Mouse (Mus musculus) myocyte (in vitro differentiated cells): ENCODE data around the gene Gm20388.

Experiments
- CEBPB ChIP-seq: IDR thresholded peaks from 2 replicates; pipeline ENCODE4 v1.6.1; 2011; ENCODE audit warnings: mild to moderate bottlenecking, moderate library complexity; ENCODE audit not compliant: poor library complexity, insufficient read depth, severe bottlenecking
- E2F4 ChIP-seq: IDR thresholded peaks from one replicate; pipeline ENCODE4 v1.6.1; 2011; ENCODE audit warnings: mild to moderate bottlenecking, control low read depth, moderate library complexity; ENCODE audit not compliant: insufficient read depth
- MAX ChIP-seq: IDR thresholded peaks from one replicate; pipeline ENCODE4 v1.6.1; 2011; ENCODE audit warnings: low read depth, mild to moderate bottlenecking, control low read depth
- MYOD1 ChIP-seq, 3 experiments: IDR thresholded peaks; one replicate each; pipeline ENCODE4 v1.6.1; 2011; ENCODE audit warnings: control low read depth in 2 of 3, low read depth in 2 of 3, mild to moderate bottlenecking in 2 of 3, moderate library complexity in 1 of 3; ENCODE audit not compliant: insufficient read length in 2 of 3, control insufficient read depth in 1 of 3
- MYOG ChIP-seq, 3 experiments: IDR thresholded peaks; one replicate each; pipeline ENCODE4 v1.6.1; 2011; ENCODE audit warnings: control low read depth in 2 of 3, low read depth in 2 of 3, mild to moderate bottlenecking in 2 of 3; ENCODE audit not compliant: insufficient read length in 2 of 3, control insufficient read depth in 1 of 3, insufficient read depth in 1 of 3
- POLR2A ChIP-seq: IDR thresholded peaks from one replicate; pipeline ENCODE4 v1.6.1; 2011; ENCODE audit warnings: low read depth, mild to moderate bottlenecking, control low read depth, moderate library complexity; ENCODE audit not compliant: insufficient read length
- POLR2AphosphoS2 ChIP-seq: IDR thresholded peaks from one replicate; pipeline ENCODE4 v1.6.1; 2011; ENCODE audit warnings: low read depth, control low read depth; ENCODE audit not compliant: insufficient read length
- REST ChIP-seq: IDR thresholded peaks from one replicate; pipeline ENCODE4 v1.6.1; 2011; ENCODE audit warnings: mild to moderate bottlenecking, control low read depth, moderate library complexity; ENCODE audit not compliant: insufficient read depth, insufficient read length
- SRF ChIP-seq: IDR thresholded peaks from one replicate; pipeline ENCODE4 v1.6.1; 2011; ENCODE audit warnings: low read depth; ENCODE audit not compliant: control insufficient read depth, insufficient read length
- TCF12 ChIP-seq: IDR thresholded peaks from one replicate; pipeline ENCODE4 v1.6.1; 2011; ENCODE audit warnings: mild to moderate bottlenecking, control low read depth; ENCODE audit not compliant: poor library complexity, insufficient read depth, severe bottlenecking
- TCF3 ChIP-seq: IDR thresholded peaks from one replicate; pipeline ENCODE4 v1.6.1; 2011; ENCODE audit warnings: low read depth, control low read depth; ENCODE audit not compliant: insufficient read length
- USF1 ChIP-seq: IDR thresholded peaks from one replicate; pipeline ENCODE4 v1.6.1; 2011; ENCODE audit warnings: low read depth, mild to moderate bottlenecking, control low read depth, moderate library complexity

GRCm38 (mm10) chr8:122810376-122810775 is 2899.7 kb downstream of the Gm20388 start:
- TF ChIP-seq MAX (no peak), USF1 (no peak), POLR2A (no peak), TCF12 (no peak), POLR2AphosphoS2 (no peak), E2F4 (no peak), MYOG (IDR thresholded peaks at IDR 0.05; ENCODE audit: control insufficient read depth in 1 of 3, insufficient read depth in 1 of 3, insufficient read length in 2 of 3, low read depth in 2 of 3) (no peak), TCF3 (no peak), CEBPB (no peak), MYOD1 (IDR thresholded peaks at IDR 0.05; ENCODE audit: control insufficient read depth in 1 of 3, insufficient read length in 2 of 3, low read depth in 2 of 3) (no peak), REST (no peak), SRF (no peak)
